Mouse (Mus musculus) erythroblast, embryonic 14.5 days (primary cell): ENCODE data around the gene Olfr826. TPM values are rescaled to one million over a fixed set of nuclear protein-coding genes. Genes with fewer than 3 reads are reported as not detected.
"Not testable (repeated sequence)": the region's sequence is repeated elsewhere in the genome, so short reads cannot be mapped to it uniquely, and the experiment has no call there.

Experiments
- H3K27me3 ChIP-seq: 2 replicates; pipeline ENCODE4 v1.6.1; 2012; ENCODE audit warnings: inconsistent platforms; ENCODE audit not compliant: control insufficient read depth
- H3K36me3 ChIP-seq: 2 replicates; pipeline ENCODE4 v1.6.1; 2012; ENCODE audit warnings: mild to moderate bottlenecking, inconsistent platforms; ENCODE audit not compliant: control insufficient read depth
- H3K4me1 ChIP-seq: 2 replicates; pipeline ENCODE4 v1.6.1; 2012; ENCODE audit warnings: inconsistent platforms; ENCODE audit not compliant: control insufficient read depth
- H3K4me3 ChIP-seq: replicated peaks from 2 replicates; pipeline ENCODE3; 2012; ENCODE audit warnings: moderate library complexity, mild to moderate bottlenecking, inconsistent platforms
- H3K9me3 ChIP-seq: 2 replicates; pipeline ENCODE4 v1.6.1; 2012; ENCODE audit warnings: low read length, inconsistent platforms, mixed read lengths; ENCODE audit not compliant: control insufficient read depth
- GATA1 ChIP-seq: IDR thresholded peaks from 2 replicates; pipeline ENCODE4 v1.6.1; 2012; ENCODE audit warnings: low read length, inconsistent platforms, mixed read lengths
- TAL1 ChIP-seq: IDR thresholded peaks from 3 replicates; pipeline ENCODE4 v1.6.1; 2012; ENCODE audit warnings: low read length, inconsistent platforms, mixed read lengths
- polyA plus RNA-seq: library from polyadenylated mRNA; stranded (reverse); fragments of >175 nt; gene quantifications from 2 replicates; pipeline ENCODE4 v1.2.3, GENCODE M21; 2012

Olfr826 gene
- polyA plus RNA-seq, 1 experiment, result not detected

- Histone ChIP-seq H3K4me3 (no peak overlapping the region), H3K4me1 (no peaks in the 10 kb centered on the region), H3K36me3 (no peaks in the 10 kb centered on the region), H3K9me3 (no peaks in the 10 kb centered on the region; the same call in 1 of the 2 replicates), H3K27me3 (no peaks in the 10 kb centered on the region)
- TF ChIP-seq GATA1 (no peak), TAL1 (no peak)
Measured at GRCm38 (mm10) chr10:130134811-130135210, 49.2 kb downstream of the Olfr826 start.

GRCm38 (mm10) chr10:130129900-130130299 is 54.1 kb downstream of the Olfr826 start, which contains the start of gene Olfr824:
Olfr824 (minus strand) TSS chr10:130130000.
- not testable (repeated sequence) for H3K27me3 ChIP-seq, H3K4me3 ChIP-seq, H3K36me3 ChIP-seq, H3K4me1 ChIP-seq, H3K9me3 ChIP-seq

Other genes starting within 250 kb of the Olfr826 start
- not detected in 2 replicates for gene Olfr818, start 235.1 kb downstream of the Olfr826 start, polyA plus RNA-seq
- not detected in 2 replicates for gene Olfr819, start 216.9 kb downstream of the Olfr826 start, polyA plus RNA-seq
- 0.02 TPM in 1 of 2 replicates, not detected in the other for gene Olfr247, start 208.0 kb downstream of the Olfr826 start, polyA plus RNA-seq
- not detected in 2 replicates for gene Gm10310, start 199.1 kb downstream of the Olfr826 start, polyA plus RNA-seq
- 0.01 TPM in 1 of 2 replicates, not detected in the other for gene Olfr820, start 171.6 kb downstream of the Olfr826 start, polyA plus RNA-seq
- gene Olfr821, start 153.8 kb downstream of the Olfr826 start, polyA plus RNA-seq, result not detected in 2 replicates
- gene Olfr822, start 113.0 kb downstream of the Olfr826 start, polyA plus RNA-seq, result not detected in 2 replicates
- gene Olfr823, start 68.8 kb downstream of the Olfr826 start, polyA plus RNA-seq, result not detected in 2 replicates
- gene Olfr824, start 54.2 kb downstream of the Olfr826 start, polyA plus RNA-seq, result 0.01 TPM in 1 of 2 replicates, not detected in the other
- gene Olfr825, start 17.4 kb downstream of the Olfr826 start, polyA plus RNA-seq, result not detected in 2 replicates
- under 0.01 TPM in 1 of 2 replicates, not detected in the other for gene Olfr827, start 30.2 kb upstream of the Olfr826 start, polyA plus RNA-seq
- gene Neurod4, start 96.1 kb upstream of the Olfr826 start, polyA plus RNA-seq, result not detected in 2 replicates
- gene Tespa1, start 138.7 kb upstream of the Olfr826 start, polyA plus RNA-seq, result 0.04 TPM in 1 of 2 replicates, not detected in the other
- not detected in 2 replicates for gene Vmn2r84, start 210.1 kb upstream of the Olfr826 start, polyA plus RNA-seq
- gene Vmn2r85, start 245.5 kb upstream of the Olfr826 start, polyA plus RNA-seq, result not detected in 2 replicates